Mouse (Mus musculus) embryonic stem cell, embryonic (primary cell): ENCODE data around the gene Tmc6.

ENCODE experiments used
- CTCF ChIA-PET, 4 experiments: fragments of 300-600 bp in 2 of 4; fragments of 350-600 bp in 2 of 4; sonication (Branson Sonifier 250); formaldehyde crosslinking; loops; one replicate each; lab custom pipeline; 2022; ENCODE audit warnings: inconsistent platforms in 2 of 4; lab: Charles Lee
- POLR2A ChIA-PET, 4 experiments: fragments of 300-600 bp in 2 of 4; fragments of 350-600 bp in 2 of 4; sonication (Branson Sonifier 250); formaldehyde crosslinking; loops; one replicate each; lab custom pipeline; 2022; ENCODE audit warnings: antibody characterized with exemption in 4 of 4, inconsistent platforms in 1 of 4; lab: Charles Lee

Tmc6 gene

DNA sequence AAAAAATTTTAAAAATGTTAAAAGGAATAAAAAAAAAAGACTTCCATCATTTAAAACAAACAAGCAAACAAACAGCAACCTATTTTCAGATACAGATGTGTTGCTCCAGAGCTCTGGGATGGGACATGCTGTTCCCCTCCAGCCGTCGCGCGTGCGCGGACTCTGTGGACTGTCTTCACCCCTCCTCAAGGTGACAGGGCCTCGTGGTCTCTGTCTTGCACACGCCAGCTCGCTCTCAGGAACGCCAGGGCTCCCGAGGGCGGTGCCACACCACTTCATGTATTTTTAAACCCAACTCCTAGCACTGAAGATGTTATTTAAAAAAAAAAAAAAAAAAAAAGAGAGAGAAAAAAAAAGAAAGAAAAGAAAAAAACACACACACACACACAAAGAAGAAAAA, 19.8 kb downstream of the Tmc6 start:
- ChIA-PET CTCF (interaction anchor here in 3 of 4 experiments (0.6 to 1.3 kb wide), 9 partner anchors 8 to 822 kb away, joined by 4 to 6 read pairs (median 5); partner anchors contain the start of genes Afmid (in 1 of the 3) and Tk1 (in 1 of the 3)), POLR2A (interaction anchor here in 3 of 4 experiments (0.6 to 4.6 kb wide), 16 partner anchors 11 to 382 kb away, joined by 3 to 24 read pairs (median 4); partner anchors contain the start of genes Tmc6 (in 2 of the 3), Tmc8 (in 2 of the 3), Afmid (in 1 of the 3) and Tk1 (in 1 of the 3))

DNA sequence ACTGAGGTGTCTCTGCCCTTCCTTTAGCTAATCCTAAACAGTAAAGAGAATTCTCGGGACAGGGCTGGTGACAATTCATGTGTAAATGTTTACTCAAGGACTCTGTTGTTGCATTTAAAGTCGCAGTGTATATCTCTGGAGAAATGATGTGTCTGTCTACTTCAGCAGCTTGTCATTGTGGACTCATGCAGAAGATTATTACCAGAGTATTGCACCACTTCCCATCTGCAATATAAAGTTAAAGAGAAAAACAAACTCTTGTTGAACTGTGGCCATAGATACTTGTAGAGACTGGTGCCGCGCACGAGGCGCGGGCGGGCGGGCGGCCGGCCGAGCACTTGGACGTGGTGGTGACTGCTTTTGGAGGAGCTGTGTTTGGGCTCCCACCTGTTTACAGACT, 20.2 kb downstream of the Tmc6 start:
- CTCF ChIA-PET, result interaction anchor here in 3 of 4 experiments (0.6 to 2.4 kb wide), 10 partner anchors 8 to 822 kb away, joined by 4 to 7 read pairs (median 5); partner anchors contain the start of genes Afmid (in 1 of the 3) and Tk1 (in 1 of the 3)
- POLR2A ChIA-PET, result interaction anchor here in 2 of 4 experiments (0.6 to 4.6 kb wide), 16 partner anchors 7 to 115 kb away, joined by 3 to 24 read pairs (median 4); partner anchors contain the start of genes Tmc6 (in 2 of the 2) and Tmc8 (in 2 of the 2)

DNA sequence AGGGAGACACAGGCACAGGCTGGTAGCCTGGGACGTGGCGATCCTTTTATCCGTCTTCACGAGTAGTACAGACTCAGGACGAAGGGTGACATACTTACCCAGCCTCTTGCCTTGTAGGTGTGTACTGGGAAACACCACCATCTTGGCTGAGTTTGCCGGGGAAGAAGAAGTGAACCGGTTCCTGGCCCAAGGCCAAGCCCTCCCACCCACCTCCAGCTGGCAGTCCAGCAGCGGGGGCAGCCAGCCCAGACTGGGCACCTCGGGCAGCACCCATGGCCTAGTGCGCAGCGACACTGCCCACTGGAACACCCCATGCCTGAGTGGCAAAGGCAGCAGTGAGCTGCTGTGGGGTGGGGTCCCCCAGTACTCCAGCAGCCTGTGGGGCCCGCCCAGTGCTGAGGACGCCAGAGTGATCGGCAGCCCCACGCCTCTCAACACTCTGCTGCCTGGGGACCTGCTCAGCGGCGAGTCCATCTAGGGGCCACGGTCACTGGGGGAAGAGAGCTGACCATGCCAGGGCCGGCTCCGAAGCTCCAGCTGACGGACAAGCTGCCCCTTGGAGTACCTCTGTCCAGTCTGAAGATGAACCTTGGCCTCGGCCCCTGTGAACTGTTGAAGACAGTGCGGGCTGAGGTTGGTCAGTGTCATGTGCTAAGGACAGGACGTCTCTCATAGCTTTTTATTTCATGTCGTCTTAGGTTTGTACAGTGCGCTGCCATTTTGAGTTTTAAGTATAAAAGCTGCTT, 21.5 kb downstream of the Tmc6 start:
- ChIA-PET CTCF (interaction anchor here (0.6 to 2.4 kb wide), 14 partner anchors 10 to 659 kb away, joined by 3 to 14 read pairs (median 4); partner anchors contain the start of gene Tnrc6c (in 1 of the 4)), POLR2A (interaction anchor here in 3 of 4 experiments (0.8 to 4.6 kb wide), 12 partner anchors 9 to 110 kb away, joined by 3 to 24 read pairs (median 5); partner anchors contain the start of genes Tmc6 (in 1 of the 3) and Tmc8 (in 1 of the 3))

- POLR2A ChIA-PET, result interaction anchor here in 2 of 4 experiments (0.7 to 4.6 kb wide), 5 partner anchors 9 to 92 kb away, joined by 3 to 24 read pairs (median 3); partner anchors contain the start of genes Afmid (in 1 of the 2) and Tk1 (in 1 of the 2)
- CTCF ChIA-PET, result interaction anchor here in 3 of 4 experiments (0.6 to 0.9 kb wide), 5 partner anchors 18 to 765 kb away, joined by 3 to 7 read pairs (median 3); no protein-coding TSS in a partner anchor
These were observed 22.7 kb downstream of the Tmc6 start for GRCm38 (mm10) chr11:117759267-117759666.

DNA sequence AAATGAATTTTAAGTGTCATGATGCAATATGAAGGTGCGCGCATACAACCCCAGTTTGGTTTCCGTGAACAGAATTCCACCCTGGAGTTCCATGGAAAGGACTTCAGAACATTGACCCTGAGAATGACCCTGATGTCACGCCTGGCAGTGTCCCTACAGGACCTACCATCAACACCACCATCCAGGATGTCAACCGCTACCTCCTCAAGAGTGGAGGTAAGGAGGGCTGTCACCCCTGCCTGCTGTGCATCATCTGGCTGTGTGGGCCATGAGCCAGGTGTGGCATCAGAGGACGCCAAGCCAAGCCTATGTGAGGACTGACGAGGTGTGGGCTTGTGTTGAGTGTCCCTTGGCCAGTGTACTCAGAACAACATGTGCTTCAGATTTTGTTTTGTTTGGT, 26.1 kb downstream of the Tmc6 start:
- POLR2A ChIA-PET, result interaction anchor here in 1 of 4 experiments (1.4 to 1.6 kb wide), 2 partner anchors 9 to 12 kb away, joined by 3 to 4 read pairs; no protein-coding TSS in a partner anchor
- CTCF ChIA-PET, result interaction anchor here in 1 of 4 experiments (1.3 kb wide), 1 partner anchor 25 kb away, joined by 3 read pairs; no protein-coding TSS in a partner anchor

DNA sequence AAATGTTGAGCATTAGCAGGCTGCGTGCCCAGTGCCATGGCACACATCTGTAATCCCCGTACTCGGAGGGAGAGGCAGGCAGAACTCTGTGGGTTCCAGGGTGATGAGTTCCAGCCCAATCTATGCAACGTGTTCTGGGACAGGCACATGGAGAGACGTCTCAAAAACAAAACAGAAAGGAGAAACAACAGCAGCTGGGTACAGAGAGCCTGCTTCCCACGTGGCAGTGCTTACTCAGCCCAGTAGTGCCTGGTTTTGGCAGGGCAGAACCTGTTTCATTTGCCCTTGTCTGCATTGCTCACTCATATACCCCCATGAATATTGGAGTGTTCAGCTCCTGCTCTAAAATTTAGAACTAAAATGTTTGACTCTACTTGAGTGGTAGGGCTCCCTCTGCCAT, 30.5 kb downstream of the Tmc6 start:
- ChIA-PET POLR2A (no interaction called here), CTCF (interaction anchor here in 2 of 4 experiments (0.7 to 1.0 kb wide), 2 partner anchors 352 to 908 kb away, joined by 3 to 4 read pairs; no protein-coding TSS in a partner anchor)

- CTCF ChIA-PET, result interaction anchor here in 3 of 4 experiments (0.6 to 1.7 kb wide), 7 partner anchors 11 to 303 kb away, joined by 3 to 9 read pairs (median 5); partner anchors contain the start of genes Tmc6 (in 1 of the 3) and Tmc8 (in 1 of the 3)
- POLR2A ChIA-PET, result interaction anchor here in 3 of 4 experiments (0.6 to 4.7 kb wide), 17 partner anchors 8 to 129 kb away, joined by 3 to 24 read pairs (median 3); partner anchors contain the start of genes Tmc6 (in 1 of the 3) and Tmc8 (in 1 of the 3)
These were observed 32.6 kb downstream of the Tmc6 start for GRCm38 (mm10) chr11:117749414-117749813.

DNA sequence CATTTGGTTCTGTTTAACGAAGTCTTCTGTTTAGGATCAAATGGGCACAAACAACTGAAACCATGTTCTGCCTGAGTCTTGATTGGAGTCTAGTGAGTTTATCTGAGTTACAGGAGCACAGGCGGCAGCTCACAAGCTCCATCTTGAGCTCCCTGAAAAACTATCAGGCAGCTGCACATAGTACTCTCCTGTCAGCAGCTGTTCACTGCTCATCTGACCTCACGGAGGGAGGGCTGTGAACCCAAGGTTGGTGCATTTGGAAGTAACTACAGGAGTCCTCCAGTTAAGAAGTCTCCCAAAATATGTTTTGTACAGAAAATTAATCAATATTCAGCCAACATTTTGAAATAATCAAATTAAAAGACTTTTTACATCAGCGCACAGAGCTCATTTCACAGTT, 33.4 kb downstream of the Tmc6 start:
- ChIA-PET CTCF (interaction anchor here in 2 of 4 experiments (0.5 to 1.7 kb wide), 4 partner anchors 34 to 360 kb away, joined by 3 to 6 read pairs (median 4); partner anchors contain the start of genes Socs3 (in 1 of the 2), Tmc6 (in 1 of the 2) and Tmc8 (in 1 of the 2)), POLR2A (interaction anchor here in 2 of 4 experiments (0.6 to 4.7 kb wide), 10 partner anchors 9 to 75 kb away, joined by 3 to 24 read pairs (median 4); partner anchors contain the start of genes Tmc6 (in 1 of the 2) and Tmc8 (in 1 of the 2))

GRCm38 (mm10) chr11:117743454-117744030, 38.5 kb downstream of the Tmc6 start:
- POLR2A ChIA-PET, result interaction anchor here in 3 of 4 experiments (0.6 to 2.0 kb wide), 8 partner anchors 10 to 949 kb away, joined by 3 to 5 read pairs (median 4); partner anchors contain the start of gene Tnrc6c (in 1 of the 3)
- CTCF ChIA-PET, result interaction anchor here in 2 of 4 experiments (0.6 kb wide), 2 partner anchors 48 to 89 kb away, joined by 3 read pairs; partner anchors contain the start of gene Tnrc6c (in 1 of the 2)

GRCm38 (mm10) chr11:117742715-117743114, 39.3 kb downstream of the Tmc6 start:
- POLR2A ChIA-PET, result interaction anchor here in 2 of 4 experiments (0.6 to 2.0 kb wide), 6 partner anchors 10 to 88 kb away, joined by 3 to 4 read pairs (median 4); partner anchors contain the start of gene Tnrc6c (in 1 of the 2)

DNA sequence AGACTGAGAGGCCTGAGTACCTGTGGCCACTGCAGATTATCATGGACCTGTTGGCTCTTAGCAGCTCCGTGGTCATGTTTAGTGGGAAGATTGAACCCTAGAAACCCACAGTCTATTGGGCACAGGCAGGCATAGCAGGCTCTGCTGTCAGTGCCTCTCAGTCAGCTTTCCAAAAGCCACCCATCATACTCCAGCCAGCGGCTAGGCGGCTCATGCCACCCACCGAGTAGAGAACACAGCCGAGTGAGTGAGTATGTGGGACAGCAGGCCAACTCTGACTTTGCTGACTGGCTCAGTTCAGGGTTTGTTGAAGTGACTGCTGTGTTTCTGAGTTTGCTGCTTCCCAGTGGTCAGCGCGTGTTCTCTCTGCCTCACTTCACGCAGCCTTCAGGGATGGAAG, 39.8 kb downstream of the Tmc6 start:
- ChIA-PET CTCF (no interaction called here), POLR2A (interaction anchor here in 2 of 4 experiments (0.6 to 1.9 kb wide), 6 partner anchors 11 to 41 kb away, joined by 3 to 5 read pairs (median 4); no protein-coding TSS in a partner anchor)

More at GRCm38 (mm10) chr11:117742715-117743114, 39.3 kb downstream of the Tmc6 start:
- CTCF ChIA-PET, result no interaction called here

GRCm38 (mm10) chr11:117741128-117741527, 40.9 kb downstream of the Tmc6 start:
- POLR2A ChIA-PET, result interaction anchor here in 3 of 4 experiments (0.7 to 3.4 kb wide), 10 partner anchors 8 to 83 kb away, joined by 3 to 14 read pairs (median 3); no protein-coding TSS in a partner anchor
- CTCF ChIA-PET, result interaction anchor here (0.6 kb wide), 8 partner anchors 18 to 366 kb away, joined by 3 to 10 read pairs (median 4); no protein-coding TSS in a partner anchor

- ChIA-PET POLR2A (interaction anchor here in 2 of 4 experiments (0.8 to 3.4 kb wide), 3 partner anchors 10 to 15 kb away, joined by 3 to 14 read pairs (median 4); no protein-coding TSS in a partner anchor), CTCF (no interaction called here)
These were observed 43.9 kb downstream of the Tmc6 start for GRCm38 (mm10) chr11:117738123-117738522.

DNA sequence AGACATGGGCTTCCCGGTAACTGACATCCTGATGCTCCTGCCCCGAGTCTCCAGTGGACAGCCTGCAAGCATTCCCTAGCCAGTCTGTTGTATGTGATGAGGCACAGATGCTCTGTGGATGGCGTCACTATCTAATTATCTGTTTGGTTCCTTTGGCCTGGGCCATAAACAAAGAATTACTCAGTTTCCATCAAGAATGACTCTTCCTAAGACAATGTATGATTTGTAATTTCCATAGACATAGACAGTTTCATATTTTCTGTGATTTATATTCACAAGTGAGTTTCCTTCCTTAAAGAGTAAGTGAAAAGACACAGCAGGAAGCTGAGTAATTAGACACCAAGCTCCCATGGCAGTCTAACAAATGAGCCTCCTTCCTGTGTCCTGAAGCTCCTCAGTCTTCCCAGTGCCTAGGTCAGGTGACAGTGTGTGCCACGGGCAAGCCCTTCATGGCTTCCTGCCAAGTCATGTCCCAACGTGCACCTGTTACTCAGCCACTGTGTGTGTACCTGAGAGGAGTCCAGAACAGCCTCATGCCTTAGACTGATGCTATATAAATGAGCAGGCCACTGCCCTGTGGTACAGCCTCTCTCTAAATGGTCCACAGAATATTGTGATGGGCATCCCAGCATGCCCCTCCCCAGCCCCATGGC, 45.8 kb downstream of the Tmc6 start:
- ChIA-PET POLR2A (interaction anchor here in 2 of 4 experiments (0.9 kb wide), 2 partner anchors 14 to 96 kb away, joined by 3 read pairs; no protein-coding TSS in a partner anchor), CTCF (interaction anchor here in 1 of 4 experiments (1.0 kb wide), 1 partner anchor 352 kb away, joined by 3 read pairs; no protein-coding TSS in a partner anchor)

DNA sequence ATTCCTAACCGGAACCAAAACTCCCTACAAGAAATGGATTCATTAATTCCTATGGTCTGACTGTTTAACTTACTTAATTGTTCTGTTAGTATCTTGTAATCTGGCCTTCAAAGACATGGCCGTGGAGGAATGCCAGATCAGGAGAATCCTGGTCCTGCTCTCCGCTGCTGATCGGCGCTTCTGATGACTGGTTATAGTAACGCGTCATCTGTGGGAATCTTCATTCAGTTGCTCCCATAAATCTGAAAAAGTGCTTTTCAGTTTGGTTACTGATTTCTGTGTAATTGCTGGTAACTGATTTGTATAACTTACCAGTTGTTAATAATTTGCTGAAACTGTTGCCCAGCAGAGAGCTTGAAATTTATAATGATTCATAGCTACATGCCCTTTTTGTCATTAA, 50.5 kb downstream of the Tmc6 start:
- CTCF ChIA-PET, result interaction anchor here in 2 of 4 experiments (0.5 to 1.0 kb wide), 3 partner anchors 59 to 917 kb away, joined by 3 to 4 read pairs (median 3); no protein-coding TSS in a partner anchor
- POLR2A ChIA-PET, result interaction anchor here in 3 of 4 experiments (0.5 to 2.1 kb wide), 12 partner anchors 10 to 94 kb away, joined by 3 to 8 read pairs (median 3); partner anchors contain the start of genes Afmid (in 1 of the 3), Tk1 (in 1 of the 3) and Tnrc6c (in 1 of the 3)

DNA sequence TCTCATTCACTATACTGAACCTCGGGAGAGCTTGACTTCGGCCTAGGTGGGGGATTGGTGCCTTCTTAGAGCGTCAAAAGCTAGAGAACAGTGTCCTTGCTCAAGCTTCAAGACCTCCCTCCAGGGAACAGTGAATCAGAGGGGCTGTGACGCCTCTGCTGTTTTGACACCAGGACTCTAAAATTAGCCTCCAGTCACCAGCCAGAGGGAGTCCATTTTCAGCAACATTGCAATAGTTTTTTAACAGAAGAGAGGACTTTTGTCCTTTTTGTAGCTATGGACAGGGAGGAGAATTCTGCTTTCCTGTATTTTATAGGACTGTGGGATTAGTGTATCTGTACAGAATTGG, 51.5 kb downstream of the Tmc6 start:
- CTCF ChIA-PET, result interaction anchor here in 3 of 4 experiments (0.7 to 2.2 kb wide), 7 partner anchors 17 to 372 kb away, joined by 3 to 6 read pairs (median 3); no protein-coding TSS in a partner anchor
- POLR2A ChIA-PET, result interaction anchor here in 3 of 4 experiments (0.5 to 2.1 kb wide), 12 partner anchors 9 to 166 kb away, joined by 3 to 9 read pairs (median 4); partner anchors contain the start of gene Tnrc6c (in 2 of the 3)
